Mouse (Mus musculus) forebrain, embryonic 11.5 days (tissue): Measurements from ENCODE around the gene Myo15b. TPM values are rescaled to one million over a fixed set of nuclear protein-coding genes. Genes with fewer than 3 reads are reported as not detected.

Source experiments
- ATAC-seq: fragments of 200-750 bp; cut with Nextera tagmentation; replicated peaks from 2 replicates; pipeline ENCODE4 v1.8.0; 2017; ENCODE audit warnings: moderate TSS enrichment; ENCODE audit not compliant: low FRiP score
- DNase-seq: peaks from one replicate; pipeline ENCODE4 v3.0.0-alpha.2; 2017; ENCODE audit warnings: low spot score
- H3K27ac ChIP-seq: fragments of 300-500 bp; sonication (generic); 2 replicates; pipeline ENCODE4 v1.5.1; 2014; ENCODE audit warnings: low read depth, low read length
- H3K27me3 ChIP-seq: fragments of 300-500 bp; sonication (generic); 2 replicates; pipeline ENCODE4 v1.6.1; 2014; ENCODE audit warnings: mild to moderate bottlenecking, low read length, mixed read lengths; ENCODE audit not compliant: control insufficient read depth, insufficient read depth
- H3K36me3 ChIP-seq: fragments of 300-500 bp; sonication (generic); 2 replicates; pipeline ENCODE4 v1.6.1; 2014; ENCODE audit warnings: mild to moderate bottlenecking, low read length, moderate library complexity, mixed read lengths; ENCODE audit not compliant: control insufficient read depth, insufficient read depth
- H3K4me1 ChIP-seq: fragments of 300-500 bp; sonication (generic); replicated peaks from 2 replicates; pipeline ENCODE4 v1.6.1; 2014; ENCODE audit warnings: low read length, mixed read lengths; ENCODE audit not compliant: control insufficient read depth, insufficient read depth
- H3K4me2 ChIP-seq: fragments of 300-500 bp; sonication (generic); 2 replicates; pipeline ENCODE4 v1.6.1; 2014; ENCODE audit warnings: low read depth, mild to moderate bottlenecking, low read length, moderate library complexity, mixed read lengths; ENCODE audit not compliant: severe bottlenecking
- H3K4me3 ChIP-seq: fragments of 300-500 bp; sonication (generic); 2 replicates; pipeline ENCODE4 v1.5.1; 2014; ENCODE audit warnings: low read depth, low read length
- H3K9ac ChIP-seq: fragments of 300-500 bp; sonication (generic); 2 replicates; pipeline ENCODE4 v1.6.1; 2014; ENCODE audit warnings: low read length
- H3K9me3 ChIP-seq: fragments of 300-500 bp; sonication (generic); 2 replicates; pipeline ENCODE4 v1.6.1; 2016; ENCODE audit warnings: low read length, mixed read lengths; ENCODE audit not compliant: control insufficient read depth
- WGBS: fragments of 180-500 bp; shearing (Covaris S2); extraction: QIAGEN DNeasy Blood & Tissue Kit; methylation state at CpG from one replicate; pipeline ENCODE4 v1.1.7; 2014; 5-methylcytosine and 5-hydroxymethylcytosine counted together
- polyA plus RNA-seq: library from polyadenylated mRNA; unstranded; fragments of >200 nt; fragmentation: Nextera tagmentation; extraction: Ambion mirVana; gene quantifications from 2 replicates; pipeline ENCODE4 v1.2.1, GENCODE M21; 2014

Gene Myo15b
- polyA plus RNA-seq, 1 experiment from 2014 or later = not detected

- Histone ChIP-seq H3K9ac (peak within 1 kb of the TSS; percentile 87), H3K9me3 (no peaks in the 10 kb centered on the region), H3K4me1 (peaks cover 19% of the 10 kb centered on the region), H3K36me3 (no peaks in the 10 kb centered on the region; the same call in 1 of the 2 replicates), H3K27me3 (no peaks in the 10 kb centered on the region), H3K27ac (peak within 1 kb of the TSS; percentile 59), H3K4me3 (peak within 1 kb of the TSS; percentile 91), H3K4me2 (peak within 1 kb of the TSS; percentile 84)
- under 1% methylated on average over 44 of the region's 44 CpGs for WGBS
- DNase-seq (peak; percentile 100), ATAC-seq (peak; percentile 90)
These were observed 44.5 kb upstream of the Myo15b start, which contains the start of gene Caskin2 for GRCm38 (mm10) chr11:115813507-115814296. TSS of gene Caskin2 (minus strand) at chr11:115813639.

DNA sequence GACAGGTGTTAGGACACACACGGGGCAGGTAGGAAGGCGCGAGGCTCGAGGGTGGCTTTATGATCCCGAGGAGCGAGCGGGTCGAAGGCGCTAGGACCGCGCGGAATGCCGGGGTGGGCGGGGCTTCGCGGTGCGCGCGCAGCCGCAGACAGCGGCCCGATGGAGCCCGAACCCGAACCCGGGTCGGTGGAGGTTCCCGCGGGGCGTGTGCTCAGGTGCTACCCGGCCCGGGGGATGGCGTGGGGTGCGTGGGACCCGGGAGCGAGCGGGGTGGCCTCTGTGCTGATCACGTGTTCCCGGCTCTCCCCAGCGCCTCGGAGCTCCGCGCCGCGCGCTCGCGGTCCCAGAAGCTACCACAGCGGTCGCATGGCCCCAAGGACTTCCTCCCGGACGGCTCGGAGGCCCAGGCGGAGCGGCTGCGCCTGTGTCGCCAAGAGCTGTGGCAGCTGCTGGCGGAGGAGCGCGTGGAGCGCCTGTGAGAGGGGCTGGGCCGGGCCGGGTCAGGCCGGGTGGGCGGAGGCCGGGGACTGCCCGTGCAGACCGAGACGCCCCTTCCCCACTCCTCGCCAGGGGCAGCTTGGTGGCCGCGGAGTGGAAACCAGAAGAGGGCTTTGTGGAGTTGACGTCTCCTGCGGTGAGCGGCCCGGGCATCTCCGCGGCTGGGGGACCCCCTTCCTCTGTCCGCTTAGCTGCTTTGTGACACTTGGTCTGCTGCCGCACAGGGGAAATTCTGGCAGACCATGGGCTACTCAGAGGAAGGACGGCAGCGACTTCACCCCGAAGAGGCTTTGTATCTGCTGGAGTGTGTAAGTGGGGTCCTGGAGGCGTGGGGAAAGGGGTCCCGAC lies 43.4 kb upstream of the Myo15b start, which contains the start of gene Tsen54:
TSS of gene Tsen54 (plus strand) at position 120 of the 846 bp plus-strand sequence.
- peaks cover 12% of the 10 kb centered on the region for H3K4me1 ChIP-seq
- H3K4me3 ChIP-seq = peak within 1 kb of the TSS; percentile 91
- peak within 1 kb of the TSS; percentile 84 for H3K4me2 ChIP-seq
- under 1% methylated on average over 82 of the region's 84 CpGs for WGBS
- peak within 1 kb of the TSS; percentile 46 for H3K27ac ChIP-seq
- ATAC-seq (peak; percentile 54), DNase-seq (peak; percentile 93)
- peak within 1 kb of the TSS; percentile 87 for H3K9ac ChIP-seq
- no peaks in the 10 kb centered on the region; the same call in 1 of the 2 replicates for H3K36me3 ChIP-seq
- H3K9me3 ChIP-seq = no peaks in the 10 kb centered on the region
- H3K27me3 ChIP-seq = no peaks in the 10 kb centered on the region

GRCm38 (mm10) chr11:115817331-115817730 lies 40.9 kb upstream of the Myo15b start:
- DNase-seq = no peak
- H3K4me3 ChIP-seq = no peak overlapping the region
- WGBS = 91% methylated on average over 5 of the region's 5 CpGs
- peaks cover 10% of the 10 kb centered on the region for H3K4me1 ChIP-seq
- H3K9ac ChIP-seq = no peak overlapping the region
- no peaks in the 10 kb centered on the region for H3K9me3 ChIP-seq
- no peaks in the 10 kb centered on the region for H3K27me3 ChIP-seq
- ATAC-seq = no peak
- no peak overlapping the region for H3K4me2 ChIP-seq
- no peaks in the 10 kb centered on the region for H3K36me3 ChIP-seq
- H3K27ac ChIP-seq = no peak overlapping the region

DNA sequence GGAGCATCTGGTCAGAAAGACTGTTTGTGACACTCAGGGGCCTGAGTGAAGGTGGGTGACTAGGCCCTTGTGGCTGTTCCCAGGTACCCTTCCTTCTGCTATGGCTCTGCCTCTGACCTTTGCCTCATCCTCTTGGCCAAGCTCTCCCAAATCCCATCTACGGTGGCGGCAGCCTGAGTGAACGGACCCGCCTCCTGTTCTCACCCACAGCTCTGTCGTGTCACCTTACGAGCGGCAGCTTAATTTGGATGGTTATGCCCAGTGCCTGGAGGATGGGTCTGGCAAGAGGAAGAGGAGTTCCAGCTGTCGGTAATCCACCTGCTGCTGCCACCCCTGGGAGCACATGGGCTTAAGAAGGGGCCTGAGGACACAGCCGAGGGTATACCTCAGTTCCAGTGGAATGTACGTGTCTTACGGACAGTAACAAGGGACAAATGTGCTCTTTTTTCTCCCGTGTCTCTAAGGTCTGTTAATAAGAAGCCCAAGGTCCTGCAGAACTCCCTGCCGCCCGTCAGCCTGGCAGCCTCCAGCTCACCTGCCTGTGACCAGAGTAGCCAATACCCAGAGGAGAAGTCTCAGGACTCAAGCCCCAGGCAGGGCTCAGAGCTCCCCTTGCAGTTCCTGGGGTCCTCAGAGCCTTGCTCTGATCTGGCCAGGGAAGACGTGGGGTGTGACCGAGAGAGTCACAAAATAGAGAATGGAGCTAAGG lies 38.1 kb upstream of the Myo15b start:
- H3K4me1 ChIP-seq = peaks cover 6% of the 10 kb centered on the region
- no peak overlapping the region for H3K9ac ChIP-seq
- DNase-seq (no peak), ATAC-seq (no peak)
- H3K4me2 ChIP-seq = no peak overlapping the region
- WGBS = 93% methylated on average over 16 of the region's 16 CpGs
- no peaks in the 10 kb centered on the region for H3K36me3 ChIP-seq
- peaks cover 10% of the 10 kb centered on the region for H3K27me3 ChIP-seq
- no peak overlapping the region for H3K4me3 ChIP-seq
- H3K9me3 ChIP-seq = no peaks in the 10 kb centered on the region
- H3K27ac ChIP-seq = no peak overlapping the region

DNA sequence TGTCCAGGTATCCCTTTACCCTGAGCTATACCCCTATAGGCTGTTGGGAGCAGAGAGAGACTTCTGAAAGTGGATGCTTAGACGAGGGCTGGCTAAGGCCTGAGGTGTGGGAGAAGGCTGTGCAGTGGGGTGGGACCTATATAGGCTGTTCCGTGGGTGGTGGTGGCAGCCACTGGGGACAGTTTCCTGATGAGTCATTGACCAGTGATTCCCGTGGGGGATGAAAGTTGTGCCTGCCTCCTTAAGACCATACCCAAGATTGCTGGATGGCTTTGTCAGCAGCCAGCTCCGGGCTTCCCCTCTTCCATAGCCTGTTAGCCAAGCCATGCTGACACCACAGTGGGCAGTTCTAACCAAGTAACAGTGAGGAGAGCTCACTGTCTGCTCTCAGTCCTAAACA lies 37.2 kb upstream of the Myo15b start:
- Histone ChIP-seq H3K27ac (no peak overlapping the region), H3K9ac (no peak overlapping the region), H3K27me3 (peaks cover 15% of the 10 kb centered on the region), H3K4me1 (peaks cover 5% of the 10 kb centered on the region; the same call in 1 of the 2 replicates), H3K4me2 (no peak overlapping the region), H3K36me3 (no peaks in the 10 kb centered on the region), H3K4me3 (no peak overlapping the region), H3K9me3 (no peaks in the 10 kb centered on the region)
- WGBS = 83% methylated on average over 4 of the region's 4 CpGs
- ATAC-seq (no peak), DNase-seq (no peak)

DNA sequence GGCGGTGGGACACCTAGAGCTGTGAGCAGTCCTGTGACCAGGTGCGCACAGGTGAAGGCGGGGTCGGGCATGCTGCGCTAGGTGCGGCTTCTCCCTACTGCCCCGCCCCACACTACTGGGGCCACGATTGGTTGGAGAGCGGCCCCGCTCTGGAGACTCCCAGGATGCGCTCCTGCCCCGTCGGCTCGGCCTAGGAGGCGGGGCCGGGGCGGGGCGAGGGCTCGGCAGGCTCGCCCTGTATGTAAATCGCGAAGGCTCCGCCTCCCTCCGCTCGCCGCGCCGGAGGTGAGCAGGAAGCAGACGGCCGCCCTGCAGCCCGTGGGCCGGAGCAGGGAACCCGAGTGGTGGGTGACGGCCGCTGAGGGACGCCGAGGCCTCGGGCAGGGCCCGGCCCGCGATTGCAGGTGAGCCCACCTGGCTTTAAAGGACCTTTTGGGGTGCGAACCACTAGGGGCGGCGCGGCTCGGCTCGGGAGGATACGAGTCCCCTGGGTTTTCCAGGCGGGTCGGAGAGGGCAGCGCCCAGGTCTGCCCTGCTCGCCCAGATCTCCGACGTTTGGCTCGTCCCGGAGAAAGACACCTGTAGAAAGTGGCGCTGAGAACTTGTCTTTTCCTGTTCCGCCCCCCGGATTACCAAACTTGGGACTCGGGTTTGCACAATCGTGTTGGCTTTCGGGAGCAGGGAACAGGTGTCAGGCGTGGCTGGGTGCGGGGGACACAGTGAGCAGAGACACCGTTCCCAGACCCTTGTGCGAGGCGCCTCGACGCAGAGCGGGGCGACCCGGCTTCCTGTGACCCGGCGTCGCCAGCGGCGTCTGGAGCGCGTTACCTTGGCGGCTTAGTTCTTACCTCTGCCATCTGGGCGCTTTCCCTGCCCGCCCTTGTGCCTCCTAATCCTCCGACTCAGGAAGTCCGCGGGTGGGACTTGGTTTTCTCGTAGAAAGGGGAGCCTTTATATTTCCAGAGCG lies 34.1 kb upstream of the Myo15b start, which contains the start of gene Llgl2:
TSS of gene Llgl2 (plus strand) at position 276 of the 967 bp plus-strand sequence.
- Histone ChIP-seq H3K36me3 (no peaks in the 10 kb centered on the region), H3K4me3 (peak within 1 kb of the TSS; percentile 40), H3K27ac (no peak within 1 kb of the TSS), H3K4me1 (peaks cover 5% of the 10 kb centered on the region; the same call in 1 of the 2 replicates), H3K4me2 (peak within 1 kb of the TSS; percentile 73), H3K9me3 (no peaks in the 10 kb centered on the region), H3K27me3 (peaks cover 17% of the 10 kb centered on the region), H3K9ac (peak within 1 kb of the TSS; percentile 35)
- peak; percentile 94 for ATAC-seq
- WGBS = under 1% methylated on average over 87 of the region's 87 CpGs
- DNase-seq = peak; percentile 92

GRCm38 (mm10) chr11:115824813-115825212 lies 33.4 kb upstream of the Myo15b start:
- peaks cover 17% of the 10 kb centered on the region for H3K27me3 ChIP-seq
- 12% methylated on average over 11 of the region's 11 CpGs for WGBS
- no peak for ATAC-seq

More at GRCm38 (mm10) chr11:115824813-115825212, 33.4 kb upstream of the Myo15b start:
- no peaks in the 10 kb centered on the region for H3K36me3 ChIP-seq
- no peaks in the 10 kb centered on the region for H3K9me3 ChIP-seq
- H3K4me2 ChIP-seq = peak overlapping the region; percentile 73
- H3K4me1 ChIP-seq = peaks cover 5% of the 10 kb centered on the region; the same call in 1 of the 2 replicates
- H3K27ac ChIP-seq = no peak overlapping the region
- DNase-seq = no peak
- H3K9ac ChIP-seq = no peak overlapping the region
- H3K4me3 ChIP-seq = peak overlapping the region; percentile 40
